Mouse (Mus musculus) right cerebral cortex, postnatal 4 days (tissue): ENCODE measurements around the gene Exoc3l4.
A peak's percentile ranks its signal among the peaks of the same experiment; 100 is the strongest.

ENCODE experiments used
- DNase-seq: peaks from one replicate; pipeline ENCODE4 v3.0.0-alpha.2; 2022

Gene Exoc3l4

DNA sequence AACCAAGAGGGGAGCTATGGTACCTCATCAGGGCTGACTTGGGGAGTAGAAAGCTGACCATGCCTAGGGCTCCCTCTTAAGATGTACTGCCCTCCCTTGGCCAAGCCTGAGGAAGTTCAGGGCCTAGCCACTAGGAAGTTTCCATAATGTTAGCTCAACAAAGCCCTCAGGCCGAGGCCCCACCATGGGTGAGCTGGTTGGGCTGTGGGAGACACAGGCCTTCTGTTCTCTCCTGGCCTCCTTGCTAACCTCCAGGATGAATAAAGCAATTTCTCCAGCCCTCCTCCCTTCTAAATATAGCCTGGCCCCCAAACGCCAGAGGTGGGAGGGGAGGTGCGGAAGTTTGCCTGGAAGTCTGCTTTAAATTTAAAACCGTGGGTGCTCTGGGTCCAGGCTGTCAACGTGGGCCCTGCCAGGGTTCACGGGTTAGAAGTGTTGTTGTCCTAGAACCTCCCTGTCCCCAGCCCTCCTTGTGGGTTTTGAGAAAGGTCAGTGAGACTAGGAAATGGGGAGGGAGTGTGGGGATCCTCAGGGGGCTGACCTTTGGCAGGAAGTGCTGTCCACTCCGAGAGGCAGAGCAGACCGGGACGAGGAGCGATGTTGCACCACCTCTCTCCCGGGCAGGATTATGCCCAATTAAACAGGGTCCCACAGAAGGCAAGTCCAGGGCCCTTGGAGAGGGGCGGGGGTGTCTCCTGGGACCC, 4.1 kb upstream of the Exoc3l4 start:
- no peak for DNase-seq

DNA sequence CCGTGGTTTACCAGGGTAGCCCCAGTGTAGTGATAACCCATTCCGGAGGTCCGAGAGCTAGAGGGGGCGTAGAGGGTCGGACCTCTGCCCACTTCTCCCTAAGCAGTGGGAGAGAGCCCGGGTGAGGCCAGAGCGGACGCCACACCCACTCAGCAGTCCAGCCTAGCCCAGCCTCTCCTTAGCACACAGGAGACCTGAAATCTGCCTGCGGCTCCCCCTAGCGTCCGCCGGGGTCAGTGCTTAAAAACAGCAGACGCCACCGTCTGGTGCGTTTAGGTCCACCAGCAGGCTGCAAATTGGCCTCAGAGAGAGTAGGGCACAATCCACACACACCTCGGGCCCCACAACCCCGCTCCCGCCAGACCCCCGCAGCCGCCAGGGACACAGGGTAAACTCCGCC, 3.5 kb upstream of the Exoc3l4 start:
- peak; percentile 92 for DNase-seq

DNA sequence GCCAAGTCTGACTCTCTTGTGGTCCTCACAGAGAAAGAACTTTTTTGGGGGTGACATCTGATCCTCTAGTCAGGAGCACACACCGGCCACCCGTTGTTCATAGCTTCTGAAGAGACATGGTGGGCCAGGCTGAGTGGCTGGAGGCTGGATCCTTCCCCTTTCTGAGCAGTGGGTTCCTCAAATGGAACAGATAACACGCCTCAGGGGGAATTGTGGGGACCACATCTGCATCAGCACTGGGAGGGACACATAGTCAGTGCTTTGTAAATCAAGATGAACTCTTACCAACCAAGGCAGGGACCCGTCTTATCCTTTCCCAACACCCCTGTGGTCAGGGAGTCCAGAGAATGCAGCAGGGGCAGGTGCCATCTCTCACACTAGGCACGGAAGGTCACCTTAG, 3.1 kb downstream of the Exoc3l4 start:
- no peak for DNase-seq

DNA sequence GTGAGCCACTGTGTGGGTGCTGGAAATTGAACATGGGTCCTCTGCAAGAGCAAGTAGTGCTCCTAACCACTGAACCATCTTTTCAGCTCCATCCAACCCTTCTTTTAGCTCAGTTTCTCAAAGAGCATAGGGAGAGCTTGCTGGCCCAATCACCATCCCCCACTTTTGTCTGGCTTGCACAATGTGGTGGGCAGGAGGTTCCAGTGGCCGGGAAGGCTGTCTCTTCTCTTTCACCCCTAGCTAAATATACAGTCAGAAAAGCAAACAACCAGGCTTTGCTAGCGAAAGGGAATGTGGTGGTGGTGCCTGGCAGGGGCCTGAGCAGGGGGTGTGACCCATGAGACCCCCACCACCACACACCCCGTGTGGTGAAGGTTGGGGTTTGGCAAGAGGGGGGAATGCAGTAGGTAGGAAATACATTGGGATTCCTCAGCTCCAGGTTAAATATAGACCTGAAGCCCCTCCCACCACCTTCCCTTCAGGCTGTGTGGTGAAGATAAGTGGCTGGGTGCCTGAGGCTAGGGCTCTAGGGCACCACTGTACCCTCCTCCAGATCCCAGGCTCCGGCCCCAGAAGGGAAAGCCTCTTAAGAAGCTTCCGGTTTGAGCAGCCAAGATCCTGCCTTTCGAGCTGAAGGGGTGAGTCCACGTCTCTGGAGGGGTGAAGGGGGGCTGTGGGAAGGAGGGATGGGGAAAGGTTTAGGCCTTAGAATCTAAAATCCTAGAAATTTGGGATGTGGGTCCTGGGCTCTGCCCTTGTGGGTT, 4.3 kb downstream of the Exoc3l4 start:
- no peak for DNase-seq

DNA sequence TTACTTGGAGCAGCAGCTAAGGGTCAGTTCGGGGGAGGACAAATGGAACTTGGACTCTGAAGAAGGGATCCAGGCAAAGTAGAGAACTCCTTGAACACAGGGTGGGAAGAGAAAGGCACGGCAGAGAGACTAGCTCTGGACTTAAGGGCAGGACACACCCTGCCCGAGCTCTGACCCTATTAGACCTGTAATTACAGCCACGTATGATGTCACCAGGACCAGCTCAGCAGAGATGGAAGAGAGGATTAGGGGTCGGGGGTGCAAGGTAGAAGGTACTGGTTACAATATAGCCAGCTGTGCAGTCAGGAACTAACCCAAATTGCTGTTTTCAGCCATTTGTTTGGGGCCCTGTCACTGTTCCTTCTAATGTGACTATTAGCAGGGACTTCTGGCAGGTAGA, 6.0 kb downstream of the Exoc3l4 start:
- DNase-seq = no peak

DNA sequence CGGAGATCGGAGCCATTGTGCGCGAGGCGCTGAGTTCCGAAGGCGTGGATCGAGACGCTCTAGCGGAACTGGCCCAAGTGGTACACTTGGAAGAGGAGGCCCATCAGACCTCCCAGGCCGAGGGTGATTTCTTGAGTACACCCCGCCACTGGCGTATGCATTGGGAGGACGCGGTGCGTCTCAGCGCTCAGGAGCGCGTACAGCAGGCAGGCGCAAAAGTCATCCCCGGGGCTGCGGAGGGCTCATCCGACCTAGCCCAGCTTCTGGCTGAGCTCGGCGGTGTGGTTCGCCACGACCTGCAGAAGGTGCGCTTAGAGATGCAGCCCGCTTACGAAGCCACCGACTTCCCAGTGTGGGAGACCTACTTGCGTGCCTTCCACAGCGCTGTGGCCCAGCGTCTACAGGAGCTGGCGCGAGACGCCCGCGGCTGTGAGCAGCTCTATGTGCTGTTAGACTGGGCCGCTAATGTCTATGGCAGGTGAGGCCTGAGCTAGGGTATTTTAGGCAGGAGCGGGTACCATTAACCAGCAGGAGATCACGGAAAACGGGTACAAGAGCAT, 6.8 kb downstream of the Exoc3l4 start:
- DNase-seq = no peak

DNA sequence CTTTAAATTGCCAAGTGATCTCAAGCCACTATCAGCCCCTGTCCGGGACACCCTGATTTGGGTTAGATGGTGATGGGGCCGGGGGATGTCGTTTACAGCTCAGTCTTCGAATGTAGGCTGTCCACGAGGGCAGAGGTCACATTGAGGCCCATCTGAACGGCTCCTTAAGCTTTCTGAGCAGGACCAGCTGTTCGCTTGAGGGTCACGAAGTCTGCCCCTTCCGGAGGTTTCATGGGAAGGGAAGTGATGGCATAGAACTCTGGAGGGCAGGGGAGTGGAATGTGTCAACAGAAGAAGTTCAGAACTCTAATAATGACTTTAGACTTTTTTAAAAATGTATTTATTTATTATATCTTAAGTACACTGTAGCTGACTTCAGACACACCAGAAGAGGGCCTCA, 7.7 kb downstream of the Exoc3l4 start:
- DNase-seq = no peak

DNA sequence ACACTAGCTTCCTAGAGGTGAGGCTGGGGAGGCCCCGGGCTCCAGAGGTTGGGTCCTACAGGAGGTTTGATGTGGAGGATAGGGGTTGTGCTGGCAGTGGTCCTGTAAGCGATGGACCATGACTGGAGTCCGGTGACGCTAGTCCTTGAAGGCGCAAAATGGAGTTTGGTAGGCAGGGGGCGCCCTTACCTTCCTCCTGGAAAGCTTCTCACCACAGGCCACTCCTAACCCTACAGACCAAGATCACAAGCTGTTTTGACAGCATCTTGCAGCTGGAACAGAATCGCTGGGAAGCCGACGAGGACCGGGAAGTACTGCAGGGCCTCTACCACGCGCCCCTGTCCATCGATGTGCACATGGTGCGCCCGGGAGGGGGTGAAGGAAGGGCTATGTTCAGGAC, 8.4 kb downstream of the Exoc3l4 start:
- peak; percentile 87 for DNase-seq

DNA sequence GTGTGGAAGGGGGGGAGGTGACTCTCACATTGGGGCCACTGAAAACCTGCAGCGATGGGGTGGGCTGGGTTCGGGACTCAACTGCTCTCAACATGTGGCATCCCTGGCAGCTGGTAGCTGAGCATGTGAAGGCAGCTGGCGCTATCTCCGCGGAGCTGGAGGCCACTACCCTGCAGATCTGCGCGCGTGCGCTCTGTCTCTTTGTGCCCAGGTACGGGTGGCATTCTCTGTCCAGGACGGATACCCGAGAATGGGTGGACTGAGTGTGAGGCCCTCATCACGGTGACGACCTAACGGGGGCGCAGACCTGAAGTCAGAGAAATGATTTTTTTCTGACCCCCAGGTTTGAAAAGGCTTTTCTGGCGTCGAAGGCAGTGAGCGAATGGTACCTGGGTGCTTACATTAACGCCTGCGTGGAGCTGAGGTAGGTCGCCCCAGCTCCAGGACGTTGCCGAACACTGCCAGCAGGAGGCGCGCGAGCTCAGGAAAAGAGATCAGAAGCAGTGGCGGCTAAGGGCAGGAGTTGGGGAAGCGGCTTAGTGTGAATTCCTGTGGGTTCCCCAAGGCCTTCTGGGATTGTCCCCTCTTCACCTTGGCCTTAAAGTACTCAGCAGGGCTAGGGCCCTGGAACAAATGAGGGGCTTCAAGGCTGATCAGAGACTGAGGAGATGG, 9.1 kb downstream of the Exoc3l4 start:
- peak; percentile 98 for DNase-seq

DNA sequence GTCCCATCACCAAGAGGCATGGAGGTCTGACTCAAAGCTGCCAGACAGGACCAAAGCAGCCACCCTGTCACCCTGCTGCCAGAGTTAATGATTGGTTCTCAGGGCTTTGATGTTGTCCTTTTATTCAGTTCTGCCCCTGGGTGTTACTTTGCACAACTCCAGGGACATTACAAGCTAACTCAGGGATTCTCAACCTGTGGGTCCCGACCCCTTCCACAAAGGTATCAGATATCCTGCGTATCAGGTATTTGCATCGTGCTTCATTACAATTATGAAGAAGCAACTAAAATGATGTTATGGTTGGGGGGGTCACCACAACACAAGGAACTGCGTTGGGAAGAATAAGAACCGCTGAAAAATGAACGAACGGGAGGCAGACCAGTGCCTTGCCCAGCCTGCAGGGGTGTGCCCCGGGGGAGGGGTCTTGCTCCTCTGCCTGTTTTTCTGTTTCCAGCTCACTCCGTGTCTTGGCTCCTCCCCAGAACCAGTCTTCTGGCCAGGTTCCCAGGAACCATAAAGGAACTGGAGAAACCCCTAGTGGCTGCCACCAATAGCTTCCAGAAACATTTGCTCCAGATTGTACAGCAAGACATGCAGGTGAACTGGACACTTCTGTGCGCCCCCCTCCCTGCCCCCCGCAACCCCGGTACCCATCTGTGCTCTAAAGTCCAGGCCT, 10.8 kb downstream of the Exoc3l4 start:
- no peak for DNase-seq

DNA sequence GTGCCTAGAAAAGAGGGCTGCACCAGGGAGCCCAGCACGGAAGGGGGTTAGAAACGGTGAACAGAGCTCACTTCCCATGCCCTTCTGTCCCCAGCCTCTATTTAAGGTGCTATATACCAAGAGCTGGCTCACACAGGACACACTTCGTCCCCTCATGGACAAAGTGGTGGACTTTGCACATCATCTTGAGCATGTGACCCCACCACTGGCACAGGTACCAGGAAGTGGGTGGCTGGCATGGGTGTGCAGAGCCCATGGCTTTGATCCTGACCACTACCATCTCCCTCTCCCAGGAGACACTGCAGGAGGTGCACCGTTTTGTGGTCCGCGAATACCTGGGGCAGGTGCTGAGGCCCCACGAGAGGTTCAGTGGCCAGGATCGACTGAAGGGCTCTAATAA, 11.5 kb downstream of the Exoc3l4 start:
- DNase-seq = no peak

DNA sequence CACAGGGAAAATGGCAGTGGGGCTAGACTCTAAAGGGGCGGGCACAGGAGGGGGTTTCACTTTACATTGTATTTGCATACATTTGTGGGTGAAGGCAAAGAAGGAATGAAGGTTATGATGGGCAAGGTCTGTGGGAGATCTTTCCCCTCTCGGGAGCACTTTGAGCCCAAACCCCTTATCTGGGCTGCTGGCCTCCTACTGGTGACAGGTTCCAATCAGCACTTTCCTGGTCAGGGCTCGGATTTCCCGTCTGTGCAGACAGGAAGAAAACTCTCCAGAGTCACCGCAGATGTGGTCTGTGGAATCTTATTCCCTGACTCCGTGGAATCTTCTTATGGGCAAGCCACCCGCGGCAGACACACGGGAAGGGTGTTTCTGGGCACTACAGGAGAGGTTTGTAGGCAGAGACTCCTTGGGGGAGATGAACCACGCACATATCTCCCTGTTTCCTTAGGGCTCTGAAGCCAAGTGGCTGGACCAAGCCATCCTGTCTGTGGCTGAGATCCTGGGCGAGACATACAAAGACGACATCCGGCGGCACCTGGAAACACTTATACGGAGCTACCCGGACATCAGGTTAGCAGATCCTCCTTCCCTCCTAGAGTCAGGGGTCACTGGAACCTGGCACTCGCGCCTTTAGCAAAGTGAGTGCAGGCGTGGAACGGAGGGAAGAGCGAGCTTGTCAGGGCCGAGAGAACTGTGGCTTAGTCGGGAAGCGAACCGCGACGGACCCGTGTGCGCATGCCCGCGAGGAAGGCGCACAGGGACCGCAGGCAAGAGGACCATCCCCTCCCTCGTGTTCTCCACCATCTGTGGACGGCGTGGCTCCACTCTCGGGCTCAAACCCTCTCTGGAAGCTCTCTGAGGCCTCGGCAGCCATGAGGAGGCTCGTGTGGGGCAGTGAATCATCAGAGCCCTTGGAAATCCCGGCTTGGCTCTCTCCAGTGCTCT, 12.4 kb downstream of the Exoc3l4 start:
- DNase-seq = peak; percentile 60

DNA sequence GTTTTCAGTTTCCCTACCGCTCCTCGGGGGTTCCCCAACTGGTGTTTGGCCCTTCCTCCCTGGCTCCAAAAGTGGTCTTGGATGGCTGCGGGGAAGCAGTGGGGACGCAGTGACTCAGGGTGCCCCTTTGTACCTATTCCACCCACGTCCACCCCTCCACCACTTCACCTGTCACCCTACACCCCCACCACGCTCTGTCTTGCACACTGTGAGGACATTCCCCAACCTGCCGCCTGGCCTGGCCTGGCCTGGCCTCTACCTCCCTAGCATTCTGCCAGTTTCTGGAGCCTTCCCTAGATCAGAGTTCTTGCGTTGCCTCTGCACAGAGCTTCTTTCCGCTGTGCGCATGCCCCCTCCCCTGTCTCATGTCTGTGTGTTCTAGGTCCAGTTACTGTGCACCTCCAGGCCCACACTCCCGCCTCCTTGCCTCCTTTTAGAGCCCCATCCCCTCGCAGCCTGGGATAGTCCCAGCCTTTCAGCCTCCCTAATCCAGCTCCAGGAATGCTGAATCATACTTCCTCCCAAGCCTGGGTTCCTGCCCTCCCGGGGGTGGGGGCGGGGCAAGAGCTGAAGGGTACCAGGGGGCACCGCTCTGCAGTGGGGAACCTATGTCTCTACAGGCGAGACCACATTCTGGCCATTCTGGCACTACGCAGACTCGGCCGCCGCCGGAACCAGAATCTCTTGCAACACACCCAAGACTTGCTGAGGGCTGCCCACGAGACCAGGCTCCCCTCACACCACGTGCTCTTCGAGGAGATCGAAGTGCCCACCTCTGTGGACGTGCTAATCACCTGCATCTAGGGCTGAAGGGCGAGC, 13.4 kb downstream of the Exoc3l4 start:
- no peak for DNase-seq

DNA sequence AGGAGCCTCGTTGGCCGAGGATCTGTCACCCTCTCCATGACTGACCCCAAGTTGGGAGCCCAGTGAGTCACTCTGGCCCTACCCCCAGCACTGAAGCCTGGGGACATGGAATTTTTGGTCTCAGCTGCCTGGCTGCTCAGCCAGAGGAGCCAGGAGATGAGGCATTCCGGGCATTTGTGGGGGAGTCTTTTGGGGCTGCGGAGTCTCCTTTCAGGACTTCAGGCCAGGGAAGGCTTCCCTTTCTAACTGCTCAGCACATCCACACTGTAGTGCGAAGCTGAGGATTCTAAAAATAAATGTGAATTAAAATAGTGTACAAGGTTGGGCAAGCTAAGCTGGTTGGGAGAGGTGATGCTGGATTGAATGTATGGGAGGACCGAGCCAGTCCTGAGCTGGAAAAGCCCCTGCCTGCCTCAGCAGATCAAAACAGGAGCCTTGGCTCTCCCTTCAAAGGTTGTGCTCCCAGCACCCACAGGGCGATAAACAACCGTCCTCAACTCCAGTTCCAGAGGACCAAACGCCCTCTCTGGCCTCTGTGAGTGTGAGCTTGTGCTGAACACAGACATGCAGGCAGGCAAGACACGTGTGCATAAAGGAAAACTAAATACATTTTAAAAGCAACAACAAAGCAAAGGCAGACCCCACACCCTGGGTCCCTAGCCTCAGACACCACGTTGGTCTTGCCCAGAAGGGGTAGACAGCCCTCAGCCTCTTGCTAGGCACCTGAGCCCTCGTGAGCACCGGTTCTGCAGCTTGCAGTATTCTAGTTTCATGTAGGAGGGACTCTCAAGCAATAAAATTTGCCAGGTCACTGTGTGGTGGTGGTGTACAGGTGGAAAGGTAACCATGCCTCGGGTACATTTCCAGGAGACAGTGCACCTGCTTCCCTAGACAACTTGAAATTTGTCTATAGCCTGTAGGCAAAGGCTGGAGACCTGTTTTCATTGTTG, 14.3 kb downstream of the Exoc3l4 start:
- no peak for DNase-seq

DNA sequence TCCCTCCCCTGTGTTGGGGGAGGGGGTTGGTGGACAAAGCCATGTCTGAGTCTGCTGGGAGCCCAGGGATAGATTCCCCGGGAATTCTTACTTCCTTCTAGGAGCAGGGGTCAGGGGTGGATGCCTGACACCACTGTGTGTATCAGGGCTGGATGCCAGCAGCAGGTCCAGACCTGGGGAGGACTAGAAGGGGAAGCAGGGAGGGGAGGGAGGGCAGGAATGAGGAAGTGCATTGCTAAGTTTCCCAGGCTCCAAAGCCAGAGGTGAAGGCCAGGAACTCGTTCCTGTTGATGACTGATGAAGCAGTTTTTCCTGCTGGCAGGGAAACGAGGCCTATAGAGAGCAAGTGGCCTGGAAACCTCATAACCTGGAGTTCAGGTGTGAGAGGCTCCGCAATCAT, 15.3 kb downstream of the Exoc3l4 start:
- DNase-seq = no peak

DNA sequence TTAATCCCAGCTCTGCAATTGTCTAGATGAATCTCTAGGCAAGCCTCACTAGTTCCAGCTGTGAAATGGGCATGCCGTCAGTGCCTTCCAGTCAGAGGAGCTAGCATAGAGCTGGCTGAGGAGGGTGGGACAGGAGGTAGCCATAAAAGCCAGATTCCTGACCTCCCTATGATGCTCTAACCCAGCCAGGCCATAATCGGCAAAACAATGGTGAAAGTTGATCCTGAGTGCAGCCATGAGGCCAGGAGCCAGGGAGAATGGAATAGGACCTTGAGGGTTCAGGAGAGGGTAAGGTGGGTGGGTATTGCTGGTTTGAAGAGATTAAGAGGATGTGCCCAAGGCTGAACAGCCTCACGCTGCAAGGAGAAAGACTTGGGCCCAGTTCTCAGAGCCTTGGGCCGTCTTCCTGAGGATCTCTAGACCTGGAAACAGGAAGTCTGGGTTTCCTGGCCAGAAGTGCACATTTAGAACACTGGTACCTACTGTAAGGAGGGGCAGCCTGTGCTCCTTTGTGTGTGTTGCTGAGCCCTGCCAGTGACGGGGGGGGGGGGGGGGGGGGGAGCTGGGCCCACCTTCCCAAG, 16.0 kb downstream of the Exoc3l4 start:
- no peak for DNase-seq

DNA sequence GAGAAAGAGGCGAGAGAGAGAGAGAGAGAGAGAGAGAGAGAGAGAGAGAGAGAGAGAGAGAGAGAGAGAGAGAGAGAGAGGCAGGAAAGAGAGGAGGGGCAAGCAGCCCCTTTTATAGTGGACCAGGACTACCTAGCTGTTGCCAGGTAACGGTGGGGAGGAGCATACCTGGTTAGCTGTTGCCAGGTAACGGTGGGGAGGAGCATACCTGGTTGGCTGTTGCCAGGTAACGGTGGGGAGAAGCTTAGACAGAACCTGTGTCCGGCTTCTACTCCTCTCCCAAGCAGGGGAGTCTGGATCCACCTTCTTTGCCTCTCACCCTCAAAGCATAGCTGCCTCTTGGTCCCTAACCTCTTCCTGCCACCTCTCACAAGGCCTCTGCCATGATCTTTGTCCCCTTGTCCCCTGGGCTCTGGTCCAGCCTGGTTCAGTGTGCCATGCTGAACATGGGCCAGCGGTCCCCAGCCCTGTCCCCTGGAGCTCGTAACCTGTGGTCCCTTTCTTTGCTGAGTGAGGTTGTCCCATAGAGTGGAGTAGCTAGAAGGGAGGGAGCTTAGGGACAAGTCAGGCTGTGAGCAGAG, 17.4 kb downstream of the Exoc3l4 start:
- DNase-seq = no peak

DNA sequence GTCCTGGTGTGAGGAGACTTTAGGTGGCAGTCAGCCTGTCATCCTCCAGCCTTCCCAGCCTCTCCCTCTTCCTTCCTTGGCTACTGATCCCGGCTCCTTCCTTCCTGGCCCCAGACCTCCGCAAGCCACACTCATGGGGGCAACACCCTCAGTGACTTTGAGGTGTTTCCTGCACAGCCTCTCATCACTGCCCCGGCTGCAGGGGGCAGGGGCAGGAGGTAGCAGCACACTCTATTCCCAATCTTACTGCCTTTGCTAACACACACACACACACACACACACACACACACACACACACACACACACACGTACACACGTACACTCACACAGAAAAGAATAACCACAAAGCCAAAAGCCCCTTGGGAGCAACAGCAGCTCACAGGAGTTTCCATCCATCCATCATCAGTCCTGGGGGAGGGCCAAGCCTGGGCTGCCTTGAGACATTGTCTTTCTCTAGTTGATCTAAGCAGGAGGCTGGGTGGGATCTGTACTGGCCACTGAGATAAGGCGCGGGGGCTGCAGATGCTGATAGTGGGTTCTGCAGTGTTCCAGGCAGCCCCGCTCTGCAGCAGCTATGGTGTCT, 18.0 kb downstream of the Exoc3l4 start:
- DNase-seq = no peak

DNA sequence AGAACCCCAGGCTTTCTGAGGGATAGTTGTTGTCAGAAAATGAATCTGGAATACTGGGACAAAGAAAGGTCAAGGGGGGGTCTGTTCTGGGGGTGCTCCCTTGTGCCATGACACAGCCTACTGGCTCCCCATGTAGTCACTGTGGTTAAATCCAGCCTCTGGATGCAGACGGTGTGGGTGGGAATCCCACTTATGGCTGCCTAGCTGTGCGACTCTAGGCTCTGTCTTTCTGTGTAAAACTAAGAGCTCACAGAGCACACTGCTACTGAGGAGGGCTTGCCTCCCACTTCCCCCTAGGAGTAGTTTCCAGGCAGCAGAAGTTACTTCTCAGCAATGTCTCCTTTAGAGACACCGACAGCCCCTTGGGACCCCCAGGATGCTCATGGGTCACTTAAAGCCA, 19.4 kb downstream of the Exoc3l4 start:
- no peak for DNase-seq
